Mouse (Mus musculus): ENCODE data around the gene Zdhhc11. TPM values are rescaled to one million over a fixed set of nuclear protein-coding genes. Genes with fewer than 3 reads are reported as not detected.
"Not testable (repeated sequence)": the region's sequence is repeated elsewhere in the genome, so short reads cannot be mapped to it uniquely, and the experiment has no call there.

Gene Zdhhc11
- total and polyA plus RNA-seq, 2 experiments from 2014 or later = not detected

DNA sequence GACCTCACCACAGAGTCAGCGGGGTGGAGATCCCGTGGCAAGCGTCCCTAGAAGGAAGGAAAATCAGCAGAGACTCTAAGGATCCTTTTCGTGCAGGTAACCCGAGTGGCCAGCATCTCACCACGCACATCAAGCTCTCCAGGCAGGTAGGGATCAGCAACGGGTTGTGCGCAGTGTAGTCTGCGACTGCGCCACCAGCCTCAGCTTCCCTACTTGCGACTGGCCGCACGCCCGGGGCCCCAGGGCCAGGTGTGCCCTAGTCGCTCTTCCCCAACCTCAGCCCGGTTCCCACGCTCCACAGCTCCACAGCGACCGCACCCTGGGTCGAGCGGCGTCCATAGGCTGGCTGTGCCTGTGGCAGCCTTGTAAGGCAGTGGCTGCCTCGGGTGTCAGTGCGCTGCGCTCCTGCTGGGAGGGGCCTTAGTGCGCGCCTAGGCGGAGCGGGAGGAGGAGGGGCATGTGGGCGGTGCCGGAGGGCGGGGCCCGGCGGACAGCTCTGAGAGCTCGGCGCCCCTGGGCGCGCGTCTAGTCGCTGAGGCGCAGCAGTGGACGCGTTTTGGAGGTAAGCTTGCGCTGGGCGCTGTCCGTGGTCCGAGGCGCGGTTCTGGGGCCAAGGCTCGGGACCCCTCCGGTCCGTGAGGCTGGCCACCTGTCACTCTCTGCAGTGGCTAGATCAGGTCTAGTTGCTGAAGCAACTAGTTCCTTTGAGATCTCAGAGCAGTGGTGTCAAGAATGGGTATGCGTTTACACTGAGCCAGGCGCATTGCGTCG, 45.5 kb downstream of the Zdhhc11 start, which contains the start of gene Tppp:
Tppp (plus strand) TSS at position 460 of the 771 bp plus-strand sequence.
- H3K27me3 ChIP-seq (ENCODE audit: control insufficient read depth, insufficient read depth, low read length) = no peaks in the 10 kb centered on the region
- H3K4me2 ChIP-seq (ENCODE audit: low read depth, low read length) = peak within 1 kb of the TSS; percentile 95
- peak within 1 kb of the TSS; percentile 49 for H3K27ac ChIP-seq (ENCODE audit: low read depth)
- TF ChIP-seq EP300 (IDR thresholded peaks at IDR 0.05; ENCODE audit: low read depth) (no peak), CTCF (IDR thresholded peaks at IDR 0.05; ENCODE audit: low read depth) (no peak)
- DNase-seq (ENCODE audit: low spot score) (peak; percentile 93), ATAC-seq (ENCODE audit: insufficient read depth, low read depth) (peak; percentile 98)
- under 1% methylated on average over 54 of the region's 56 CpGs for WGBS
- H3K4me3 ChIP-seq (ENCODE audit: low read depth, low read length) = peak within 1 kb of the TSS; percentile 66
- peak within 1 kb of the TSS; percentile 46 for H3K9ac ChIP-seq (replicated peaks; ENCODE audit: low read depth, low read length)
- peaks cover 11% of the 10 kb centered on the region; the same call in 1 of the 2 replicates for H3K4me1 ChIP-seq (ENCODE audit: control insufficient read depth, insufficient read depth)
- no peaks in the 10 kb centered on the region for H3K9me3 ChIP-seq (replicated peaks; ENCODE audit: control insufficient read depth, low read length)
- H3K36me3 ChIP-seq (replicated peaks; ENCODE audit: control insufficient read depth, insufficient read depth, low read length) = no peaks in the 10 kb centered on the region

- peak overlapping the region; percentile 95 for H3K4me2 ChIP-seq (ENCODE audit: low read depth, low read length)
- no peaks in the 10 kb centered on the region for H3K27me3 ChIP-seq (ENCODE audit: control insufficient read depth, insufficient read depth, low read length)
- H3K36me3 ChIP-seq (replicated peaks; ENCODE audit: control insufficient read depth, insufficient read depth, low read length) = no peaks in the 10 kb centered on the region
- TF ChIP-seq EP300 (IDR thresholded peaks at IDR 0.05; ENCODE audit: low read depth) (no peak), CTCF (IDR thresholded peaks at IDR 0.05; ENCODE audit: low read depth) (no peak)
- DNase-seq (ENCODE audit: low spot score) (peak; percentile 54), ATAC-seq (ENCODE audit: insufficient read depth, low read depth) (no peak)
- peak overlapping the region; percentile 49; the same call in 1 of the 2 replicates for H3K27ac ChIP-seq (ENCODE audit: low read depth)
- no peaks in the 10 kb centered on the region for H3K9me3 ChIP-seq (replicated peaks; ENCODE audit: control insufficient read depth, low read length)
- H3K9ac ChIP-seq (replicated peaks; ENCODE audit: low read depth, low read length) = peak overlapping the region; percentile 46
- WGBS = 1% methylated on average over 55 of the region's 55 CpGs
- H3K4me1 ChIP-seq (ENCODE audit: control insufficient read depth, insufficient read depth) = peaks cover 12% of the 10 kb centered on the region; the same call in 1 of the 2 replicates
- peak overlapping the region; percentile 66 for H3K4me3 ChIP-seq (ENCODE audit: low read depth, low read length)
Measured at GRCm38 (mm10) chr13:74009791-74010614, 46.4 kb downstream of the Zdhhc11 start.

GRCm38 (mm10) chr13:74010678-74011077, 47.0 kb downstream of the Zdhhc11 start:
- DNase-seq (ENCODE audit: low spot score) (no peak), ATAC-seq (ENCODE audit: insufficient read depth, low read depth) (no peak)
- Histone ChIP-seq H3K4me1 (ENCODE audit: control insufficient read depth, insufficient read depth) (peaks cover 12% of the 10 kb centered on the region; the same call in 1 of the 2 replicates), H3K4me2 (ENCODE audit: low read depth, low read length) (peak overlapping the region; percentile 95), H3K9me3 (replicated peaks; ENCODE audit: control insufficient read depth, low read length) (no peaks in the 10 kb centered on the region), H3K9ac (replicated peaks; ENCODE audit: low read depth, low read length) (peak overlapping the region; percentile 46), H3K27me3 (ENCODE audit: control insufficient read depth, insufficient read depth, low read length) (no peaks in the 10 kb centered on the region), H3K27ac (ENCODE audit: low read depth) (no peak overlapping the region), H3K4me3 (ENCODE audit: low read depth, low read length) (peak overlapping the region; percentile 66), H3K36me3 (replicated peaks; ENCODE audit: control insufficient read depth, insufficient read depth, low read length) (no peaks in the 10 kb centered on the region)
- no peak for TF ChIP-seq CTCF (IDR thresholded peaks at IDR 0.05; ENCODE audit: low read depth)
- no peak for TF ChIP-seq EP300 (IDR thresholded peaks at IDR 0.05; ENCODE audit: low read depth)
- WGBS = 19% methylated on average over 3 of the region's 3 CpGs

- H3K27me3 ChIP-seq (ENCODE audit: control insufficient read depth, insufficient read depth, low read length) = no peaks in the 10 kb centered on the region
- no peak overlapping the region for H3K9ac ChIP-seq (replicated peaks; ENCODE audit: low read depth, low read length)
- no peaks in the 10 kb centered on the region for H3K9me3 ChIP-seq (replicated peaks; ENCODE audit: control insufficient read depth, low read length)
- DNase-seq (ENCODE audit: low spot score) (no peak), ATAC-seq (ENCODE audit: insufficient read depth, low read depth) (no peak)
- TF ChIP-seq EP300 (IDR thresholded peaks at IDR 0.05; ENCODE audit: low read depth) (no peak), CTCF (IDR thresholded peaks at IDR 0.05; ENCODE audit: low read depth) (no peak)
- H3K36me3 ChIP-seq (replicated peaks; ENCODE audit: control insufficient read depth, insufficient read depth, low read length) = no peaks in the 10 kb centered on the region
- 82% methylated on average over 4 of the region's 4 CpGs for WGBS
- no peak overlapping the region for H3K4me2 ChIP-seq (ENCODE audit: low read depth, low read length)
- no peak overlapping the region for H3K27ac ChIP-seq (ENCODE audit: low read depth)
- no peak overlapping the region for H3K4me3 ChIP-seq (ENCODE audit: low read depth, low read length)
- H3K4me1 ChIP-seq (ENCODE audit: control insufficient read depth, insufficient read depth) = peaks cover 8% of the 10 kb centered on the region; the same call in 1 of the 2 replicates
Measured at GRCm38 (mm10) chr13:74015908-74016307, 52.3 kb downstream of the Zdhhc11 start.

GRCm38 (mm10) chr13:74017426-74017825, 53.8 kb downstream of the Zdhhc11 start:
- H3K27ac ChIP-seq (ENCODE audit: low read depth) = no peak overlapping the region
- DNase-seq (ENCODE audit: low spot score) (no peak), ATAC-seq (ENCODE audit: insufficient read depth, low read depth) (no peak)
- 74% methylated on average over 4 of the region's 4 CpGs for WGBS
- no peak overlapping the region for H3K4me2 ChIP-seq (ENCODE audit: low read depth, low read length)
- H3K4me1 ChIP-seq (ENCODE audit: control insufficient read depth, insufficient read depth) = peaks cover 3% of the 10 kb centered on the region; the same call in 1 of the 2 replicates
- no peak overlapping the region for H3K4me3 ChIP-seq (ENCODE audit: low read depth, low read length)
- TF ChIP-seq EP300 (IDR thresholded peaks at IDR 0.05; ENCODE audit: low read depth) (no peak), CTCF (IDR thresholded peaks at IDR 0.05; ENCODE audit: low read depth) (no peak)
- no peaks in the 10 kb centered on the region for H3K36me3 ChIP-seq (replicated peaks; ENCODE audit: control insufficient read depth, insufficient read depth, low read length)
- H3K9me3 ChIP-seq (replicated peaks; ENCODE audit: control insufficient read depth, low read length) = no peaks in the 10 kb centered on the region
- H3K27me3 ChIP-seq (ENCODE audit: control insufficient read depth, insufficient read depth, low read length) = no peaks in the 10 kb centered on the region
- H3K9ac ChIP-seq (replicated peaks; ENCODE audit: low read depth, low read length) = no peak overlapping the region

- 62% methylated on average over 8 of the region's 8 CpGs for WGBS
- not testable (repeated sequence) for ATAC-seq (ENCODE audit: insufficient read depth, low read depth); H3K4me3 ChIP-seq (ENCODE audit: low read depth, low read length); H3K36me3 ChIP-seq (replicated peaks; ENCODE audit: control insufficient read depth, insufficient read depth, low read length); H3K27ac ChIP-seq (ENCODE audit: low read depth); H3K9me3 ChIP-seq (replicated peaks; ENCODE audit: control insufficient read depth, low read length); H3K9ac ChIP-seq (replicated peaks; ENCODE audit: low read depth, low read length); H3K4me2 ChIP-seq (ENCODE audit: low read depth, low read length); H3K4me1 ChIP-seq (ENCODE audit: control insufficient read depth, insufficient read depth); H3K27me3 ChIP-seq (ENCODE audit: control insufficient read depth, insufficient read depth, low read length); DNase-seq (ENCODE audit: low spot score)
Measured at GRCm38 (mm10) chr13:74019006-74019405, 55.4 kb downstream of the Zdhhc11 start.
